ENCODE assay signal across 12 mouse cellular contexts in the genomic region with DNA sequence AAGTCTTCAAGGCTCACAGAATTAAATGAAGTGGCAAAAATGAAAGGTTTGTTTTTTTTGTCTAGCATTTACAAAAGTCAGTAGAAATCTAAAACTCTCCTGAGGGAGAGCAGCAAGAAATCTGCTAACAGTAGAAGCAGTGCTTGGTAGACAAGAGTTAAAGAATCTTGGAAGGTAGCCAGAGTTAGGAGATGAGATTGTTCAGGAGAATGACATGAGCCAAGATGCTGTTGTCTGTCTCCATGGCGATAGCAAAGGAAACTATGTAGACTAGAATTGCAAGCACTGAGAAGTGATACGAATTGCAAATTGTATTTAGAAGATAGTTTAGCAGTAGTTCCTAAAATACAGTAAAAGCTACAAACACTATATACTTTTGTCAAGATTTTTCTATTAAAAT. TPM values are rescaled to one million over a fixed set of nuclear protein-coding genes. Genes with fewer than 3 reads are reported as not detected.
DNase-seq lines count a peak whose midpoint lies in the region; ATAC-seq and TF ChIP-seq lines count a peak whose summit lies in the region.
"Had no signal": no experiment of that assay in that cellular context is flagged by ENCODE, and none has a peak within 500 bp of the region (broad histone marks: within the 10 kb centered on the region; RNA-seq: fewer than 3 reads in every experiment).

No protein-coding gene starts in this region.

- TF ChIP-seq POLR2A in limb, embryonic 14.5 days (IDR thresholded peaks at IDR 0.05; ENCODE audit: borderline replicate concordance, extremely low read depth, insufficient read depth, insufficient read length) = no peak

- H3K27ac ChIP-seq in heart, embryonic 13.5 days (replicated peaks) = no peak overlapping the region
- H3K27ac ChIP-seq in limb, embryonic 14.5 days (replicated peaks; ENCODE audit: low read depth, low read length) = no peak overlapping the region
- H3K27ac ChIP-seq in limb, embryonic 10.5 days = no peak overlapping the region
- 0 out of 2 replicates have a peak overlapping the region, but pooled peaks have one; percentile 44 for H3K27ac ChIP-seq in lung, embryonic 15.5 days
- H3K27ac ChIP-seq in gastrocnemius, adult 2 months = no peak overlapping the region
- H3K27ac ChIP-seq: hindbrain, embryonic 15.5 days; liver, embryonic 15.5 days had no signal

- no peak for DNase-seq in heart, postnatal 36 days
- peak; percentile 82 for DNase-seq in limb, embryonic 14.5 days (ENCODE audit: low spot score)
- DNase-seq in limb, embryonic 10.5 days (ENCODE audit: low spot score) = no peak
- peak; percentile 79 for DNase-seq in adipocyte (ENCODE audit: low spot score)
- no peak for DNase-seq in urinary bladder, postnatal 14 days (ENCODE audit: low spot score)
- DNase-seq in gastrocnemius, adult 2 months = no peak

- H3K4me1 ChIP-seq in heart, embryonic 13.5 days = peaks cover 40% of the 10 kb centered on the region
- H3K4me1 ChIP-seq in limb, embryonic 14.5 days (ENCODE audit: control insufficient read depth, insufficient read depth, low read length) = peaks cover 9% of the 10 kb centered on the region
- H3K4me1 ChIP-seq in limb, embryonic 10.5 days = peaks cover 12% of the 10 kb centered on the region; the same call in 1 of the 2 replicates
- H3K4me1 ChIP-seq in lung, embryonic 15.5 days = peaks cover 19% of the 10 kb centered on the region

- no peak overlapping the region for H3K4me3 ChIP-seq in heart, embryonic 13.5 days
- no peak overlapping the region for H3K4me3 ChIP-seq in limb, embryonic 14.5 days (replicated peaks; ENCODE audit: low read length)
- no peak overlapping the region for H3K4me3 ChIP-seq in limb, embryonic 10.5 days
- H3K4me3 ChIP-seq in lung, embryonic 15.5 days = no peak overlapping the region
- no peak overlapping the region for H3K4me3 ChIP-seq in gastrocnemius, adult 2 months
- H3K4me3 ChIP-seq: hindbrain, embryonic 15.5 days; liver, embryonic 15.5 days had no signal

- no peak overlapping the region for H3K9ac ChIP-seq in heart, embryonic 13.5 days
- no peak overlapping the region for H3K9ac ChIP-seq in limb, embryonic 14.5 days (ENCODE audit: low read depth, low read length, severe bottlenecking)
- no peak overlapping the region for H3K9ac ChIP-seq in lung, embryonic 15.5 days
- H3K9ac ChIP-seq: hindbrain, embryonic 15.5 days; liver, embryonic 15.5 days had no signal

- peak overlapping the region; percentile 30; the same call in 1 of the 2 replicates for H3K4me2 ChIP-seq in heart, embryonic 13.5 days
- no peak overlapping the region for H3K4me2 ChIP-seq in limb, embryonic 14.5 days (replicated peaks; ENCODE audit: low read depth, low read length, severe bottlenecking)
- no peak overlapping the region for H3K4me2 ChIP-seq in lung, embryonic 15.5 days
- H3K4me2 ChIP-seq: hindbrain, embryonic 15.5 days; liver, embryonic 15.5 days had no signal

- no peak for TF ChIP-seq CTCF in gastrocnemius, adult 2 months (IDR thresholded peaks at IDR 0.05)

- H3K27me3 ChIP-seq in heart, embryonic 13.5 days (replicated peaks) = no peaks in the 10 kb centered on the region
- no peaks in the 10 kb centered on the region for H3K27me3 ChIP-seq in limb, embryonic 14.5 days (ENCODE audit: control insufficient read depth, insufficient read depth, low read length)
- H3K27me3 ChIP-seq in limb, embryonic 10.5 days (ENCODE audit: low read depth, poor library complexity, severe bottlenecking) = no peaks in the 10 kb centered on the region
- H3K27me3 ChIP-seq in lung, embryonic 15.5 days = no peaks in the 10 kb centered on the region
- H3K27me3 ChIP-seq: hindbrain, embryonic 15.5 days; liver, embryonic 15.5 days had no signal

- intact Hi-C loops in heart, postnatal 36 days (cut with DNase I) = no loop called here
- intact Hi-C loops in gastrocnemius, adult 2 months (cut with DNase I) = no loop called here

- peaks cover 38% of the 10 kb centered on the region for H3K36me3 ChIP-seq in heart, embryonic 13.5 days
- H3K36me3 ChIP-seq in limb, embryonic 14.5 days (ENCODE audit: control insufficient read depth, insufficient read depth, low read length) = peaks cover 32% of the 10 kb centered on the region
- peaks cover 53% of the 10 kb centered on the region for H3K36me3 ChIP-seq in limb, embryonic 10.5 days
- peaks cover 21% of the 10 kb centered on the region for H3K36me3 ChIP-seq in lung, embryonic 15.5 days

- H3K9me3 ChIP-seq in heart, embryonic 13.5 days = no peaks in the 10 kb centered on the region
- H3K9me3 ChIP-seq in limb, embryonic 14.5 days (ENCODE audit: control insufficient read depth, low read length) = no peaks in the 10 kb centered on the region
- no peaks in the 10 kb centered on the region for H3K9me3 ChIP-seq in limb, embryonic 10.5 days (replicated peaks)
- H3K9me3 ChIP-seq in lung, embryonic 15.5 days = no peaks in the 10 kb centered on the region
- H3K9me3 ChIP-seq: hindbrain, embryonic 15.5 days; liver, embryonic 15.5 days had no signal

- 14% methylated on average over 2 of the region's 2 CpGs for WGBS in heart, embryonic 13.5 days
- WGBS in limb, embryonic 14.5 days = 60% methylated on average over 2 of the region's 2 CpGs
- 95% methylated on average over 2 of the region's 2 CpGs for WGBS in limb, embryonic 10.5 days
- 12% methylated on average over 2 of the region's 2 CpGs for WGBS in lung, embryonic 15.5 days

- ATAC-seq in heart, embryonic 13.5 days (ENCODE audit: extremely low read depth, insufficient number of reproducible peaks, low FRiP score, low TSS enrichment) = no peak
- ATAC-seq in limb, embryonic 14.5 days (ENCODE audit: low FRiP score, low read depth) = no peak
- no peak for ATAC-seq in lung, embryonic 15.5 days (ENCODE audit: borderline replicate concordance, extremely low read depth, low FRiP score, low TSS enrichment)

RNA-seq across cellular contexts. Expression of a gene that starts 3.6 kb away (rescaled TPM):
- polyA plus RNA-seq in heart, embryonic 13.5 days (2015; fragmentation: Nextera tagmentation; extraction: Ambion mirVana) = 16.0 and 17.0 TPM in 2 replicates
- total RNA-seq in heart, postnatal 36 days (2021) = 10 to 100 TPM; 26.3 to 27.3 TPM
- polyA plus RNA-seq in limb, embryonic 14.5 days (2012; rRNA removed) = 38.5 and 45.1 TPM in 2 replicates
- 18.9 and 19.6 TPM in 2 replicates for polyA plus RNA-seq in limb, embryonic 14.5 days (2014; fragmentation: Nextera tagmentation; extraction: Ambion mirVana)
- 20.4 and 21.2 TPM in 2 replicates for polyA plus RNA-seq in limb, embryonic 10.5 days (2016; fragmentation: Nextera tagmentation; extraction: Ambion mirVana)
- polyA plus RNA-seq in lung, embryonic 15.5 days (2015; fragmentation: Nextera tagmentation; extraction: Ambion mirVana) = 15.9 and 17.4 TPM in 2 replicates
- total RNA-seq in gastrocnemius, adult 2 months (2021) = 10 to 100 TPM; 24.3 to 29.3 TPM

RNA-seq across cellular contexts. Expression of a gene that starts 29.4 kb away (rescaled TPM):
- not detected in 2 replicates for polyA plus RNA-seq in heart, embryonic 13.5 days (2015; fragmentation: Nextera tagmentation; extraction: Ambion mirVana)
- total RNA-seq in heart, postnatal 36 days (2021) = not detected
- not detected in 2 replicates for polyA plus RNA-seq in limb, embryonic 14.5 days (2012; rRNA removed)
- polyA plus RNA-seq in limb, embryonic 14.5 days (2014; fragmentation: Nextera tagmentation; extraction: Ambion mirVana) = not detected in 2 replicates
- not detected in 2 replicates for polyA plus RNA-seq in limb, embryonic 10.5 days (2016; fragmentation: Nextera tagmentation; extraction: Ambion mirVana)
- polyA plus RNA-seq in lung, embryonic 15.5 days (2015; fragmentation: Nextera tagmentation; extraction: Ambion mirVana) = 0.10 TPM in 1 of 2 replicates, not detected in the other
- total RNA-seq in gastrocnemius, adult 2 months (2021) = not detected
- total RNA-seq: common myeloid progenitor, adult 5-6 weeks had no signal
- polyA plus RNA-seq: hindbrain, embryonic 15.5 days; liver, embryonic 15.5 days; stomach, embryonic 14.5 days had no signal

RNA-seq across cellular contexts. Expression of a gene that starts 40.9 kb away (rescaled TPM):
- not detected in 2 replicates for polyA plus RNA-seq in heart, embryonic 13.5 days (2015; fragmentation: Nextera tagmentation; extraction: Ambion mirVana)
- total RNA-seq in heart, postnatal 36 days (2021) = not detected
- 0.06 TPM in 1 of 2 replicates, not detected in the other for polyA plus RNA-seq in limb, embryonic 14.5 days (2012; rRNA removed)
- polyA plus RNA-seq in limb, embryonic 14.5 days (2014; fragmentation: Nextera tagmentation; extraction: Ambion mirVana) = not detected in 2 replicates
- polyA plus RNA-seq in limb, embryonic 10.5 days (2016; fragmentation: Nextera tagmentation; extraction: Ambion mirVana) = not detected in 2 replicates
- not detected in 2 replicates for polyA plus RNA-seq in lung, embryonic 15.5 days (2015; fragmentation: Nextera tagmentation; extraction: Ambion mirVana)
- total RNA-seq in gastrocnemius, adult 2 months (2021) = not detected
- total RNA-seq: common myeloid progenitor, adult 5-6 weeks had no signal
- polyA plus RNA-seq: hindbrain, embryonic 15.5 days; liver, embryonic 15.5 days; stomach, embryonic 14.5 days had no signal

RNA-seq across cellular contexts. Expression of a gene that starts 49.9 kb away (rescaled TPM):
- 4.2 and 4.8 TPM in 2 replicates for polyA plus RNA-seq in heart, embryonic 13.5 days (2015; fragmentation: Nextera tagmentation; extraction: Ambion mirVana)
- total RNA-seq in heart, postnatal 36 days (2021) = 100 to 1,000 TPM; 102 to 106 TPM
- polyA plus RNA-seq in limb, embryonic 14.5 days (2012; rRNA removed) = 33.4 and 37.5 TPM in 2 replicates
- polyA plus RNA-seq in limb, embryonic 14.5 days (2014; fragmentation: Nextera tagmentation; extraction: Ambion mirVana) = 10.9 and 11.7 TPM in 2 replicates
- 3.3 and 3.4 TPM in 2 replicates for polyA plus RNA-seq in limb, embryonic 10.5 days (2016; fragmentation: Nextera tagmentation; extraction: Ambion mirVana)
- polyA plus RNA-seq in lung, embryonic 15.5 days (2015; fragmentation: Nextera tagmentation; extraction: Ambion mirVana) = 3.6 and 3.9 TPM in 2 replicates
- total RNA-seq in gastrocnemius, adult 2 months (2021) = 10 to 100 TPM; 54.3 to 62.9 TPM

RNA-seq across cellular contexts. Expression of a gene that starts 54.9 kb away (rescaled TPM):
- polyA plus RNA-seq in heart, embryonic 13.5 days (2015; fragmentation: Nextera tagmentation; extraction: Ambion mirVana) = not detected in 2 replicates
- total RNA-seq in heart, postnatal 36 days (2021) = not detected
- not detected in 2 replicates for polyA plus RNA-seq in limb, embryonic 14.5 days (2012; rRNA removed)
- not detected in 2 replicates for polyA plus RNA-seq in limb, embryonic 14.5 days (2014; fragmentation: Nextera tagmentation; extraction: Ambion mirVana)
- polyA plus RNA-seq in limb, embryonic 10.5 days (2016; fragmentation: Nextera tagmentation; extraction: Ambion mirVana) = not detected in 2 replicates
- polyA plus RNA-seq in lung, embryonic 15.5 days (2015; fragmentation: Nextera tagmentation; extraction: Ambion mirVana) = not detected in 2 replicates
- total RNA-seq in gastrocnemius, adult 2 months (2021) = not detected
- total RNA-seq: common myeloid progenitor, adult 5-6 weeks had no signal
- polyA plus RNA-seq: hindbrain, embryonic 15.5 days; liver, embryonic 15.5 days; stomach, embryonic 14.5 days had no signal

Comparison
In these comparisons a context has a peak if more than half of its experiments do, and no peak if none do; other contexts are left out.
1. DNase-seq: peak in limb, embryonic 14.5 days (single experiment) and adipocyte (single experiment); none in heart, postnatal 36 days (0 of 2), limb, embryonic 10.5 days (single experiment), urinary bladder, postnatal 14 days (single experiment) and gastrocnemius, adult 2 months (single experiment).